Mouse (Mus musculus): ENCODE measurements around the gene Dnttip2.
"Not testable (repeated sequence)": the region's sequence is repeated elsewhere in the genome, so short reads cannot be mapped to it uniquely, and the experiment has no call there.

- TF ChIP-seq TAL1, GATA1 (IDR thresholded peaks at IDR 0.05; ENCODE audit: low read length): not testable (repeated sequence)
These were observed 1.6 kb upstream of the Dnttip2 start for GRCm38 (mm10) chr3:122272565-122272964.
